Mouse (Mus musculus) Muller cell, postnatal 12 days (primary cell): ENCODE results near the gene Ccer2.

Experiments
- DNase-seq: peaks from one replicate; pipeline ENCODE4 v3.0.0-alpha.2; 2015; ENCODE audit errors: inconsistent ontology term

Ccer2 gene

DNA sequence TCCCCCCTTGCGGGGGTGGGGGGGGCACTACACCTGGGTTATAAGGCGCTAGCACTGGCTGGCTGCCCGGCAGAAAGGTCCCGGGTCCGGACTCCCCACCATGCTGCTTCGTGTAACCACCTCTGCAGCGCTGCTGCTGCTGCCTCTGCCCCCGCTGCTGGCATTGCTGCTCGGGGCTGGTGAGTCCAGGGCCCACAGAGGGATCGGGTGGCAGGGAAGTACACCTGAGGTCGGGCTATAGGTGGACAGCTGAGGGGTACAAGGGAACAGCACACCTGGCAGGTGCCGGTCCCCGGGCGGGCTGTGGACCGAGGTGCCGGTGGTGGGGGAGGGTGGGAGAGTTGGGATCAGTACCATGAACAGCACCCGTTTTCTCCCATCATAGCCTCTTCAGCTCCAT, at the start of gene Ccer2:
Ccer2 (plus strand) TSS at position 96 of the 400 bp plus-strand sequence.
- no peak for DNase-seq

DNA sequence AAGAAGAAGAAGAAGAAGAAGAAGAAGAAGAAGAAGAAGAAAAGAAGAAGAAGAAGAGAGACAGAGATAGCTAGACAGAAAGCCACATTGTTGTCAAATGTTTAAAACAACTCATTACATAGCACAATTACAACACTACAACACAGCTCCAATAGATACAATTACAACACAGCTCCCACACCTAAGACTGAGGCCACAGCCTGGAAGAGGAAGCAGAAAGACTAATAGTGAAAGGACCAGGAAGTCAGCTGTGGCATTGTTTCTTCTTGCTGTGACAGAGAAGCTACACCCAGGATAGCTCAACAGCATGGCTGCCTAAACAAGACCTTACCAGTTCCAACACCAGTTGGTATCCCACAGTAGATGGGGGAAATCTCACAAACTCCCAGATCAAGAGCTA, 46.5 kb upstream of the Ccer2 start:
- no peak for DNase-seq

DNA sequence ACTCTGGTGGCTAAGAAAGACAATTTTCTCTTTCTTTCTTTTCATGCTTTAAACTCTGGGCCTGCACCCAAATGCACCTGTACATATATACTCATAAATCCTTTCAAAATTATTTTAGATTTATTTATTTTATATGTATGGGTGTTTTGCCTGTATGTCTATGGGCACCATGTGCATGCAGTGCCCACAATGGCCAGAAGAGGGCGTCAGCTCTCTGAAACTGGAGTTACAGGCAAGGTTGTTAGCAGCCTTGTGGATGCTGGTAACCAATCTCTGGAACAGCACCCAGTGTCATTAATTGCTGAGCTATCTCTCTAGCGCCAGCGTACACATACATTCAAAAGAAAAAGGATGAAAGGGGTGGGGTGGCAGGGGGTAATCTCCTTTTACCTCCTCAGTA, 45.0 kb upstream of the Ccer2 start:
- DNase-seq = no peak

DNA sequence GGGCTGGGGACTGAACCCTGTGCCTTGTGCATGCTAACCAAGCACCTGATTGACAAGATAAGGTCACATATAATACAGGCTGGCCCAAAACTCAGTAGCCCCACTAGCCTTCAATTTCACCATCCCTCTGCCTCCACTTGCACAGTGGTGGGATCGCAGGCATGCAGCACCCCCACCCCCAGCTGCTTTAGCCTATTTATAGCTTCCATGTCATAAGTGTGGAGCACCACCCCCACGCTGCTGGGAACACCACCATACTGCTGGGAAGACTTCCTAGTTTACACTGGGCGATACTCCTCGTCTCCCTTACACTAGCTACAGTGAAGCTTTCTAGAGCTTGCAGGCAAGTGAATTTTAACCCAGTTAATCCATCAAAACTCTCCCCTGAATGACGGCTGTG, 41.3 kb upstream of the Ccer2 start:
- DNase-seq = no peak

DNA sequence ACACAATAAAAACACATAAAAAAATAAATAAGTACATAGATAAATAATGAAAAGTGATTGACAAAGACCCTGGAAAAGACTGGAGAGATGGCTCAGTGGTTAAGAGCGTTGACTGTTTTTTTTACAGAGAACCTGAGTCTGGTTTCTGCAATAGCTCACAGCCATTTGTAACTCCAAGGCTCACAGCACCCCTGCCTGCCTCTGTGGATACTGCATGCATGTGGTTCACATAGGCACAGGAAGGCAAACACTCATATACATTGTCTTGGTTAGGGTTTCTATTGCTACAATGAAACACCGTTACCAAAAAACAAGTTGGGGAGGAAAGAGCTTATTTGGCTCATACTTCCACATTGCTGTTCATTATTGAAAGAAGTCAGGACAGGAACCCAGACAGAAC, 40.4 kb upstream of the Ccer2 start:
- no peak for DNase-seq

DNA sequence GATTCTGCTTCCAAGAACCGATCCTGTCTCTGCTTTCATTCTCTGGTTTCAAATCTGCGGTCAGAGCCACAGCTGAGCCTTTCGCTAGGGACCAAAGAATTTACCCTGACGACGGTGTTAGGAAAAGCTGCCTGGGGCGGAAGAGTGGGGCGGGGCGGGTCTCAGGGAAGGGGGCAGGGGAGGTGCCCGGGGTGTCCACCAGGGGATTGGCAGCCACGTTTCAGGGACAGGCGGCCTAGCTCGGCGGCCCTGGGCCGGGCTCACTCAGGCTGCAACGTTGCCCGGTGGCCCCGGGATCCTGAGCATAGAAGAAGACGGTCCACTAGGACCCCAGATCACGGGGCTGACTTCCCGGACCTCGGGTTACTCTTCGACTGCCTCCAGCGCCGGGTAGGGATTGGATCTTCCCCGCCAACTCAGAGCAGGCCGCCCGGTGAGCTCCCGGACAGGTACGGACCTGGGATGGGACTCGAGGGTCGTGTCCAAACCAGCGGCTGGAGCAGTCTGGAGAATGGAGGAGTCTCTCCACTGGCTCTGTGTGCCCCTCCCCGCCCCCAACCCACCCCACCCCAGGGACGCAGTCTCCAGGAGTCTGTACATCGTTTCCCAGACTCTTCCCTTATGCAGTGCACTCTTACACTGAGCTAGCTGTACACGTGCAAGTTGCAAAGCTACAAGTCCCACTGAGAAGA, 39.2 kb upstream of the Ccer2 start, which contains the start of gene Fbxo17:
Fbxo17 (plus strand) TSS at position 215 of the 692 bp plus-strand sequence.
- peak; percentile 93 for DNase-seq

DNA sequence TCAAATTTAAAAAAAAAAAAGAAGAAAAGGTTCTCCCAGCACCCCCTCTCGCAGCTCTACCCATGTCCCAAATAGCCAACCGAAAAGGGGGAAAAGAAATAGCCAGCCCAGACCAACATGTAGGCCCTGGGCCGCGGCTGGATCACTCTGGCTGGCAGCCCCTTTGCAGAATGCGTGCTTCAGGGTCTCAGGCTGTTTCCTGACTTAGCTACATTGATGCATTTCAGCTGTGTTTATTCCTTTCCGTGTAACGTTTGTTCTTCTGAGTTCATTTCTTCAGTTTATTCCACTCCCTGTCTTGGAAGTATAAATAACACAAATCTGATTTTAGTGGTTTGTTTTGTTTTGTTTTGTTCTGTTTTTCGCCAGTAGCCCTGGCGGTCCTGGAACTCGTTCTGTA, 38.2 kb upstream of the Ccer2 start:
- no peak for DNase-seq

DNA sequence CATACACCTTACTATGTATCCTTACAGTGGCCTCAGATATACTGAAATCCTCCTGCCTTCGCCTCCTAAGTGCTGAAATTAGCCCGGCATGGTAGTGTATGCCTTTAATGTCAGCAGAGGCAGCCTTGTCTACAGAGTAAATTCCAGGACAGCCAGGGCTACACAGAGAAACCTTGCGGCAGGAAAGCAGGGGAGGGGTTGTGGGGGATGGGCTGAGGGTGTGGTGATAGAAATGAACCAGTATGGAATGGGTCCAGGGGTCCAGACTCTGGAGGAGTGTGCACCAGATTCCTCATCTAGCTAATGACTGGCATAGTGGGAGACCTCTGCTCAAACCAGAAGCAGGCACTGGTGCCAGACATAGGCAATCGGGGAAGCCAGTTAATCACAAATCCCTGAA, 36.8 kb upstream of the Ccer2 start:
- DNase-seq = no peak

- no peak for DNase-seq
These were observed 36.3 kb upstream of the Ccer2 start for GRCm38 (mm10) chr7:28719650-28720049.

DNA sequence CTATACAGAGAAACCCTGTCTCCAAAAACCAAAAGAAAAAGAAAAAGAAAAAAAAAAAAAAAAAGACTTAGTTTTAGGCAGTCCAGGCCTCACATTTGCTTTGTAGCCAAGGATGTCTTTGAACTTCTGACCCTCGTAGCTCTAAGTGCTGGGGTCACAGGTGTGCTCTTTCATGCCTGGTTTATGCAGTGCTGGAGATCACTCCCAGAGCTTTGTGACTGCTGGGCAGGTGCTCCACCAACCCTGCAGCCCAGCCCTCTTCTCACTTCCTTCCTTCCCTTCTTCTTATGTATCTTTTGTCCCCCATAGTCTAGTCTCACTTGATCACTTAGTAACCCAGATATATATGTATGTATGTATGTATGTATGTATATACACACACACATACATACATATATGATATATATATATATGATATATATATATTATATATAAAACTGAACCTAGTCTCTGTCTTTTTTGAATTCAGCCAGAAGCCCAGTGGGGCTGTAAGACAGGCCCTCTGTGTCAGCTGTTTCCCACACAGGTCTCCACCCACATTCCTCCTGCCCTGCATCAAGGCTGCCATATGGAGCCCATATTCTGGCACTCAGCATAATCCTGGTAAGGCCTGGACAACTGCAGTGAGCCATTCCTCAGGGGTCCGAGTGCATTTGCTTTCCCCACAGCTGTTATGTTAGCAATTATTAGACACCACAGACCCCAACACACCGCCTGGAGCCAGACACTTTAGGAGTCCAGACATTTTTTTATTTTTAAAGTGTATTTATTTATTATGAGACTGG, 35.0 kb upstream of the Ccer2 start:
- DNase-seq = no peak

- DNase-seq = no peak
These were observed 33.9 kb upstream of the Ccer2 start for GRCm38 (mm10) chr7:28722079-28722478.

DNA sequence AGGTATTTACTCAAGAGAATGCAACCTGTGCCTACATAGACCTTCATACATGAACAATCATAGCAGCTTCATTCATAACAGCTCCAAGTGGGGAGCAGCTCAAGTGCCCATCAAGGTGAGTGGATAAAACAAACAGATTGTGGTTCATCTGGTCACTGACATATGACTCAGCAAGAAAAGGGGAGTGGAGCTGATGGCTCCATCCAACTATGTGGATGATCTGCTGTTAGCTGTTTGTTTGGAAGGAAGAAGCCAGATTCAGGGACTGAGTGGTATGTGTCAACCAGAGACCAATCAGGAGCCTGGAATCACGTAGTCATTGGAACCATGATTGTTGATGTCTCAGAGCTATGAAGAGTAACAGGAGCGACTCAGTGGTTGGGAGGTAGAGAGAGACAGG, 31.4 kb upstream of the Ccer2 start:
- no peak for DNase-seq

DNA sequence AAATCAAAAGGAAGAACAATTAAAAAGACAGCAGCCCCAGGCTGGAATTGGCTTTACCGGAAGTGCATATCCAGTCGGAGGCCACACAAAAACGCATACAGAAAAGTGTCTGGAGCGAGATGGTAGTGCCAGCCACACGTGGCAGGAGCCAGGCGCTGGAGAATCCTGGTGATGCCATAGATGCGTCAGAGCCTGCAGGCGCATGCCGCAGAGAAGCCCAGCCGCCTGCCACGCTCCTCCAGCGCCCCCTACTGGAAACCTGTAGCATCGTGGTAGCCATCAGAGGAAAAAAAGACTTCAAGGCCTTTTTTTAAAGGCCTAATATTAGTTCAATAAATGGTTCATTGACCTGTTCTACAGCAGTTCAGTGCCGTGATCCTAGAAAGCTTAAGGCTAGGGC, 29.4 kb upstream of the Ccer2 start:
- DNase-seq = peak; percentile 75

GRCm38 (mm10) chr7:28727649-28728340, 28.2 kb upstream of the Ccer2 start:
- DNase-seq = peak; percentile 79

GRCm38 (mm10) chr7:28732341-28733142, 23.4 kb upstream of the Ccer2 start:
- peak; percentile 88 for DNase-seq

DNA sequence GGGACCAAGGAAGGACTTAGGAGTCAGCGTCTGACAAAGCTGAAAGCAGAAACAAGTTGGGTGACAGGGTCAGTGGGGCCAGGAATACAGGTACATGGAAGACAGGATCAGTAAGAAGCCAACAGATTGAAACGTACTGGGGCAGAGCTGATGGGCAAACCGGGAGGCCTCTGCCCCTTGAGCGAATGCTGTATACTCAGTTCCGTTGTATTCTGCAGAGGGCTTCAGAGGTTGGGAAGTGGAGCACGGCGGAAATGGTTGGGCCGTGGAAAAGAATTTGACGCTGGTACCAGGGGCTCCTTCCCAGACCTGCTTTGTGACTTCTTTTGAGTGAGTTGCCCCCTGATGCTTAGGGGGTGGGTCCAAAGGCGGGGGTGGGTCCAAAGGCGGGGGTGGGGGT, 22.8 kb upstream of the Ccer2 start:
- no peak for DNase-seq

DNA sequence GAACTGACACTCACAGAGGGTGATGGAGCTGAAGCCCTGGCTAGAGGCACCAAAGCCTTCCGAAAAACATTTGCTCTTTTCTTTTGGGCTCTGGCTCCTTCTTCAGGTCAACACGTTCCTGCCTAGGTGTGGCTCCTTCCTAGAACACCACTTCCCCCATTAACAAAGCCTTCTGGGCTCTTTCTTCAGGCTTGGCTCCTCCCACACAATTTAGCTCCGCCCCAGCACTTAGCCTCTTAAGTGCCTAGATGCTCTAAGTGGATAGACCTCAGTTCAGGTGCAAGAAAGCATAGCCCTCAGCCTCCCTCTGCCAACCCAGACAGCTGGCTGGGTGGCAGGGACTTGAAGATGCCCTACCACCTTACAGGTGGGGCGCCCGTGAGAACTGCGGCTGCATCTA, 20.3 kb upstream of the Ccer2 start:
- no peak for DNase-seq

- no peak for DNase-seq
These were observed 16.1 kb upstream of the Ccer2 start for GRCm38 (mm10) chr7:28739829-28740228.

DNA sequence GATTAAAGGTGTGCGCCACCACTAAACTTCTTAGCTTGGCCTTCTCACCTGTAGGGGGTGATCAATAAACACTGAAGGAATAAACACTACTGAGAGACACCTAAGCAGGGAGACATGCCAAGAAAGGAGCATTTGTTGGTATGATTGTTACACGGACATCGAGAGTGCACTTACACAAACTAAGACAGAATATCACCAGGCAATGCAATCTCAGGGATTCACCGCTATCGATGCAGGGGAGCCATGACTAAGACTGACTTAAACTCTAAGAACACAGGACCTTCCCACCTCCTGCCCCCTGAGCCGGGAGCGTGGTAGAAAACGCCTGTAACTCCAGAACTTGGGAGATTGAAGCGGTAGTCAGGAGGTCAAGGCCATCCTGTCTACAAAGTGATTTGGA, 15.0 kb upstream of the Ccer2 start:
- DNase-seq = no peak

DNA sequence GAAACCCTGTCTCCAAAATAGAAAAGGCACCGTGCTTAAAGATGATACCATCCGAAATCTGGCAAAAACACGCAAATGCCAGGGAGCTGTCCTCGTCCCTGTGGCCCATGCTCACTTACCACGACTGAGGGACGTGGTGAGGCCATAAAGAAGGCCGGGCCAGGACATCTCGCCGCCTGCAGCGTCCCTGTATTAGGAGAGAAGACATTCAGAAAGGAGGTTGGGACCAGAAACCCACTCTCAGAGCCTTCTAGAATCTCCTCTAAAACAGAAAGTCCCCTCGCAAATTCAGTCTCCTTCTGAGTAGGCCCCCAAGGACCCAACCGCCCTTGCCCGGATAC, 14.6 kb upstream of the Ccer2 start:
- DNase-seq = no peak

DNA sequence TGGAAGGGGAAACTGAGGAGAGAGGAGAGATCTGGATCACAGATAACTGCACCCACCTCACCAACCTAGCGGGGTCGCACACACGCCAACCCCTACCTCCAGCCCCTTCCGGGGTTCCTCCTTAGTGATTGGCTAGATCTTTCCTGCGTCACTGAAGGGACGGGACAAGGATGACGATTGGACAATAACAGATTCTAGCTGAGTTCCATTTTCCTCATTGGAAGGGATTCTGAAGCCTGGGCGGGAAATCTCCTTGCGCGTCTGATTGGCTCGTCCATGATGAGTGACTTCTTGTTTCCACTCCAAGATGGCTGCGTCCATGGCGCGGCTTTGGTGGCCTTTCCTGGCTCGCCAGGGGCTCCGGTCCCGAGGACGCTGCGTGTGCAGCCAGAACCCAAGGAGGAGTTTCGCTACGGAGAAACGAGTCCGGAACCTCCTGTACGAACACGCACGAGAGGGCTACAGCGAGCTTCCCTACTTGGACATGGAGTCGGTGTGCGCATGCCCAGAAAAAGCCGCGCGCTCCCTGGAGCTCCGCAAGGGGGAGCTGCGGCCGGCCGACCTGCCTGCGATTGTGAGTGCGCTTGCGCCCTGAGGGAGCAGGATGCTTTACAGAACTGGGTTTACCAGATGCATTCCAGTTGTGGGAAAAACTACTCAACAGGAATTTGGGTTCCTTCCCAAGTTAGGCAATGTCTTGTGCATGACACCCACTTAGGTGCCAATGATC, 14.1 kb upstream of the Ccer2 start, which contains the start of the genes Mrps12 and Sars2:
Mrps12 (minus strand) TSS at position 112 of the 730 bp plus-strand sequence.
Sars2 (plus strand) TSS at position 284 of the 730 bp plus-strand sequence.
- peak; percentile 99 for DNase-seq
